Mouse (Mus musculus): ENCODE measurements at regions not wholly inside any gene's neighbourhood (a gene's known extent, or its start where the extent isn't known, plus 50 kb on each side); places are given as distances from the start of the nearest gene placed in this dataset.

GRCm38 (mm10) chr15:60560641-60561040 lies 292.9 kb downstream of the Fam84b start:
- no peak for TF ChIP-seq ZNF384 (IDR thresholded peaks at IDR 0.05; ENCODE audit: low read depth, low read length)
- no peak for TF ChIP-seq ZC3H11A (IDR thresholded peaks at IDR 0.05; ENCODE audit: borderline replicate concordance, low read depth, low read length)

Data from ES-E14 (cell line).